Mouse (Mus musculus) limb, embryonic 13.5 days (tissue): ENCODE data around the gene Camkk2. TPM values are rescaled to one million over a fixed set of nuclear protein-coding genes. Genes with fewer than 3 reads are reported as not detected.

ENCODE experiments used
- ATAC-seq: fragments of 200-750 bp; cut with Nextera tagmentation; 2 replicates; pipeline ENCODE4 v1.8.0; 2017; ENCODE audit warnings: low read depth, moderate number of reproducible peaks, moderate TSS enrichment; ENCODE audit not compliant: low FRiP score
- H3K27ac ChIP-seq: fragments of 300-500 bp; sonication (generic); 2 replicates; pipeline ENCODE4 v1.5.1; 2015; ENCODE audit warnings: inconsistent platforms, mild to moderate bottlenecking, moderate library complexity
- H3K27me3 ChIP-seq: fragments of 300-500 bp; sonication (generic); 2 replicates; pipeline ENCODE4 v1.6.1; 2015; ENCODE audit warnings: mild to moderate bottlenecking, inconsistent platforms
- H3K36me3 ChIP-seq: fragments of 300-500 bp; sonication (generic); 2 replicates; pipeline ENCODE4 v1.6.1; 2015; ENCODE audit warnings: inconsistent platforms, mild to moderate bottlenecking, moderate library complexity
- H3K4me1 ChIP-seq: fragments of 300-500 bp; sonication (generic); 2 replicates; pipeline ENCODE4 v1.6.1; 2015; ENCODE audit warnings: inconsistent platforms
- H3K4me2 ChIP-seq: fragments of 300-500 bp; sonication (generic); replicated peaks from 2 replicates; pipeline ENCODE4 v1.6.1; 2015; ENCODE audit warnings: inconsistent platforms, mild to moderate bottlenecking, moderate library complexity
- H3K4me3 ChIP-seq: fragments of 300-500 bp; sonication (generic); 2 replicates; pipeline ENCODE4 v1.5.1; 2015; ENCODE audit warnings: moderate library complexity, mild to moderate bottlenecking, inconsistent platforms
- H3K9ac ChIP-seq: fragments of 300-500 bp; sonication (generic); 2 replicates; pipeline ENCODE4 v1.6.1; 2015; ENCODE audit warnings: mild to moderate bottlenecking, inconsistent platforms
- H3K9me3 ChIP-seq: fragments of 300-500 bp; sonication (generic); 2 replicates; pipeline ENCODE4 v1.6.1; 2016; ENCODE audit warnings: inconsistent platforms
- WGBS: fragments of 180-500 bp; shearing (Covaris S2); methylation state at CpG from one replicate; pipeline ENCODE4 v1.1.7; 2015; 5-methylcytosine and 5-hydroxymethylcytosine counted together
- microRNA-seq: library from miRNA; unstranded; fragments of <30 nt; microRNA quantifications from one replicate; pipeline ENCODE4, GENCODE M21; 2016
- polyA plus RNA-seq: library from polyadenylated mRNA; unstranded; fragments of >200 nt; fragmentation: Nextera tagmentation; extraction: Ambion mirVana; gene quantifications from 2 replicates; pipeline ENCODE4 v1.2.1, GENCODE M21; 2015

The Camkk2 gene
- polyA plus RNA-seq, 1 experiment from 2014 or later = 38.0 TPM

GRCm38 (mm10) chr5:122687391-122687790 lies 91.8 kb downstream of the Camkk2 start:
- H3K9me3 ChIP-seq = no peaks in the 10 kb centered on the region
- H3K4me1 ChIP-seq = no peaks in the 10 kb centered on the region; the same call in 1 of the 2 replicates
- ATAC-seq = no peak
- 67% methylated on average over 4 of the region's 4 CpGs for WGBS
- H3K4me2 ChIP-seq = no peak overlapping the region
- H3K9ac ChIP-seq = no peak overlapping the region
- no peak overlapping the region; the same call in 1 of the 2 replicates for H3K27ac ChIP-seq
- H3K4me3 ChIP-seq = no peak overlapping the region
- H3K36me3 ChIP-seq = no peaks in the 10 kb centered on the region
- no peaks in the 10 kb centered on the region for H3K27me3 ChIP-seq

- ATAC-seq = no peak
- 78% methylated on average over 10 of the region's 10 CpGs for WGBS
Observed at GRCm38 (mm10) chr5:122683926-122684325, 95.3 kb downstream of the Camkk2 start.

GRCm38 (mm10) chr5:122681276-122681675 lies 97.9 kb downstream of the Camkk2 start:
- Histone ChIP-seq H3K36me3 (no peaks in the 10 kb centered on the region), H3K4me3 (no peak overlapping the region), H3K4me2 (no peak overlapping the region), H3K27me3 (no peaks in the 10 kb centered on the region), H3K4me1 (no peaks in the 10 kb centered on the region), H3K9me3 (no peaks in the 10 kb centered on the region), H3K27ac (no peak overlapping the region), H3K9ac (no peak overlapping the region)
- 80% methylated on average over 12 of the region's 12 CpGs for WGBS
- ATAC-seq = no peak

More at GRCm38 (mm10) chr5:122683926-122684325, 95.3 kb downstream of the Camkk2 start:
- H3K27me3 ChIP-seq = no peaks in the 10 kb centered on the region
- no peaks in the 10 kb centered on the region for H3K9me3 ChIP-seq
- H3K4me2 ChIP-seq = no peak overlapping the region
- H3K4me3 ChIP-seq = no peak overlapping the region
- H3K36me3 ChIP-seq = no peaks in the 10 kb centered on the region
- H3K4me1 ChIP-seq = no peaks in the 10 kb centered on the region; the same call in 1 of the 2 replicates
- H3K9ac ChIP-seq = no peak overlapping the region
- no peak overlapping the region for H3K27ac ChIP-seq

Small RNA genes lying within 50 kb of the gene (microRNA-seq; reads per million reads assigned to microRNA genes)
- gene Mir8115 = not detected

Other genes with a start within 250 kb of the Camkk2 start
- gene Ift81, start 164.9 kb downstream of the Camkk2 start, polyA plus RNA-seq = 48.7 and 50.7 TPM in 2 replicates
- gene P2rx7, start 135.5 kb downstream of the Camkk2 start, polyA plus RNA-seq = 1.2 TPM in 2 replicates
- gene P2rx4, start 71.9 kb downstream of the Camkk2 start, polyA plus RNA-seq = 16.1 and 16.8 TPM in 2 replicates
- 463 and 482 TPM in 2 replicates for gene Anapc5, start 41.9 kb upstream of the Camkk2 start, polyA plus RNA-seq
- 41.8 and 42.4 TPM in 2 replicates for gene Rnf34, start 70.6 kb upstream of the Camkk2 start, polyA plus RNA-seq
- gene Kdm2b, start 210.4 kb upstream of the Camkk2 start, polyA plus RNA-seq = 64.3 and 66.6 TPM in 2 replicates
- gene Orai1, start 235.7 kb upstream of the Camkk2 start, polyA plus RNA-seq = 15.3 and 15.5 TPM in 2 replicates